Mouse (Mus musculus) embryo, embryonic 10 days (tissue): ENCODE results near the gene Tmem198.
A peak's percentile ranks its signal among the peaks of the same experiment; 100 is the strongest.

Source experiments
- DNase-seq: peaks from one replicate; pipeline ENCODE4 v3.0.0-alpha.2; 2015; ENCODE audit warnings: low spot score

Tmem198 gene

GRCm38 (mm10) chr1:75490785-75491551 is 11.6 kb downstream of the Tmem198 start:
- DNase-seq, result no peak

GRCm38 (mm10) chr1:75492579-75493170 is 13.3 kb downstream of the Tmem198 start:
- DNase-seq, result no peak

GRCm38 (mm10) chr1:75494878-75495548 is 15.7 kb downstream of the Tmem198 start:
- peak; percentile 76 for DNase-seq

- no peak for DNase-seq
Measured at GRCm38 (mm10) chr1:75498897-75499296, 19.6 kb downstream of the Tmem198 start.

- no peak for DNase-seq
Measured at GRCm38 (mm10) chr1:75499441-75499840, 20.1 kb downstream of the Tmem198 start.

GRCm38 (mm10) chr1:75501905-75502304 is 22.6 kb downstream of the Tmem198 start:
- DNase-seq, result no peak

GRCm38 (mm10) chr1:75502945-75503650 is 23.8 kb downstream of the Tmem198 start:
- no peak for DNase-seq

GRCm38 (mm10) chr1:75503651-75503980 is 24.3 kb downstream of the Tmem198 start:
- no peak for DNase-seq

GRCm38 (mm10) chr1:75504256-75505045 is 25.1 kb downstream of the Tmem198 start:
- no peak for DNase-seq

GRCm38 (mm10) chr1:75505159-75505955 is 26.0 kb downstream of the Tmem198 start:
- peak; percentile 71 for DNase-seq

- peak; percentile 84 for DNase-seq
Measured at GRCm38 (mm10) chr1:75505956-75506831, 26.9 kb downstream of the Tmem198 start, which contains the start of gene Obsl1. Obsl1 (minus strand) TSS chr1:75506452.

- no peak for DNase-seq
Measured at GRCm38 (mm10) chr1:75507006-75507405, 27.7 kb downstream of the Tmem198 start, which contains the start of gene Inha. Inha (plus strand) TSS chr1:75507077.

- DNase-seq, result no peak
Measured at GRCm38 (mm10) chr1:75509586-75509985, 30.3 kb downstream of the Tmem198 start.

- no peak for DNase-seq
Measured at GRCm38 (mm10) chr1:75510154-75510553, 30.8 kb downstream of the Tmem198 start.

GRCm38 (mm10) chr1:75511437-75512210 is 32.3 kb downstream of the Tmem198 start:
- DNase-seq, result peak; percentile 29

- DNase-seq, result no peak
Measured at GRCm38 (mm10) chr1:75512550-75512949, 33.2 kb downstream of the Tmem198 start.

GRCm38 (mm10) chr1:75516703-75517380 is 37.5 kb downstream of the Tmem198 start:
- no peak for DNase-seq

GRCm38 (mm10) chr1:75517984-75518383 is 38.7 kb downstream of the Tmem198 start:
- DNase-seq, result peak; percentile 45
